Mouse (Mus musculus): ENCODE measurements around the gene Nckipsd.

Nckipsd gene

GRCm38 (mm10) chr9:108808163-108808665, at the start of gene Nckipsd:
Nckipsd (plus strand) TSS chr9:108808368.
- DNase-seq (ENCODE audit: low read depth, low spot score): peak; percentile 96

GRCm38 (mm10) chr9:108759121-108759520, 49.0 kb upstream of the Nckipsd start:
- DNase-seq (ENCODE audit: low read depth, low spot score): peak; percentile 66

GRCm38 (mm10) chr9:108759805-108760204, 48.4 kb upstream of the Nckipsd start:
- DNase-seq (ENCODE audit: low read depth, low spot score): peak; percentile 95

- no peak for DNase-seq (ENCODE audit: low read depth, low spot score)
Measured at GRCm38 (mm10) chr9:108761561-108761960, 46.6 kb upstream of the Nckipsd start.

GRCm38 (mm10) chr9:108764971-108765370, 43.2 kb upstream of the Nckipsd start:
- peak; percentile 41 for DNase-seq (ENCODE audit: low read depth, low spot score)

- no peak for DNase-seq (ENCODE audit: low read depth, low spot score)
Measured at GRCm38 (mm10) chr9:108776614-108777013, 31.6 kb upstream of the Nckipsd start.

- no peak for DNase-seq (ENCODE audit: low read depth, low spot score)
Measured at GRCm38 (mm10) chr9:108777276-108777675, 30.9 kb upstream of the Nckipsd start.

- no peak for DNase-seq (ENCODE audit: low read depth, low spot score)
Measured at GRCm38 (mm10) chr9:108780959-108781358, 27.2 kb upstream of the Nckipsd start.

GRCm38 (mm10) chr9:108781891-108782290, 26.3 kb upstream of the Nckipsd start:
- no peak for DNase-seq (ENCODE audit: low read depth, low spot score)

- no peak for DNase-seq (ENCODE audit: low read depth, low spot score)
Measured at GRCm38 (mm10) chr9:108782836-108783547, 25.2 kb upstream of the Nckipsd start.

GRCm38 (mm10) chr9:108783548-108784463, 24.4 kb upstream of the Nckipsd start, which contains the start of gene Ip6k2:
Ip6k2 (plus strand) TSS chr9:108783796.
- DNase-seq (ENCODE audit: low read depth, low spot score): peak; percentile 99

GRCm38 (mm10) chr9:108785416-108785815, 22.8 kb upstream of the Nckipsd start:
- DNase-seq (ENCODE audit: low read depth, low spot score): no peak

GRCm38 (mm10) chr9:108786494-108786893, 21.7 kb upstream of the Nckipsd start:
- DNase-seq (ENCODE audit: low read depth, low spot score): no peak

GRCm38 (mm10) chr9:108787080-108787479, 21.1 kb upstream of the Nckipsd start:
- no peak for DNase-seq (ENCODE audit: low read depth, low spot score)

GRCm38 (mm10) chr9:108788713-108789112, 19.5 kb upstream of the Nckipsd start:
- DNase-seq (ENCODE audit: low read depth, low spot score): no peak

- no peak for DNase-seq (ENCODE audit: low read depth, low spot score)
Measured at GRCm38 (mm10) chr9:108792307-108792706, 15.9 kb upstream of the Nckipsd start.

GRCm38 (mm10) chr9:108792730-108793129, 15.4 kb upstream of the Nckipsd start:
- DNase-seq (ENCODE audit: low read depth, low spot score): no peak

- DNase-seq (ENCODE audit: low read depth, low spot score): no peak
Measured at GRCm38 (mm10) chr9:108795281-108795680, 12.9 kb upstream of the Nckipsd start.

- DNase-seq (ENCODE audit: low read depth, low spot score): peak; percentile 74
Measured at GRCm38 (mm10) chr9:108795762-108796161, 12.4 kb upstream of the Nckipsd start.

- no peak for DNase-seq (ENCODE audit: low read depth, low spot score)
Measured at GRCm38 (mm10) chr9:108796351-108796981, 11.7 kb upstream of the Nckipsd start.

- no peak for DNase-seq (ENCODE audit: low read depth, low spot score)
Measured at GRCm38 (mm10) chr9:108797477-108797876, 10.7 kb upstream of the Nckipsd start.

Measured in ZHBTc4 (cell line).